Mouse (Mus musculus) cerebellum, adult 2 months (tissue): ENCODE measurements around the gene Arhgef11.
A peak's percentile ranks its signal among the peaks of the same experiment; 100 is the strongest.

Source experiments
- CTCF ChIP-seq: fragments of 200-500 bp; IDR thresholded peaks from 2 replicates; pipeline ENCODE4 v1.5.1; 2011; ENCODE audit warnings: low read depth, mild to moderate bottlenecking, control low read depth, low read length, moderate library complexity, borderline replicate concordance; ENCODE audit not compliant: insufficient read depth
- POLR2A ChIP-seq: fragments of 200-500 bp; IDR thresholded peaks from 2 replicates; pipeline ENCODE4 v1.6.1; 2011; ENCODE audit warnings: low read length, control low read depth, borderline replicate concordance; ENCODE audit not compliant: insufficient read depth

GRCm38 (mm10) chr3:87755964-87756363 lies 138.6 kb downstream of the Arhgef11 start:
- peak; percentile 89 for TF ChIP-seq CTCF
- peak; percentile 23; the same call in 1 of the 2 replicates for TF ChIP-seq POLR2A
